Mouse (Mus musculus): ENCODE data around the gene Snx20. TPM values are rescaled to one million over a fixed set of nuclear protein-coding genes. Genes with fewer than 3 reads are reported as not detected.

Gene Snx20
- total and polyA plus RNA-seq, 3 experiments: 10.1 to 15.9 TPM; not detected in 1

DNA sequence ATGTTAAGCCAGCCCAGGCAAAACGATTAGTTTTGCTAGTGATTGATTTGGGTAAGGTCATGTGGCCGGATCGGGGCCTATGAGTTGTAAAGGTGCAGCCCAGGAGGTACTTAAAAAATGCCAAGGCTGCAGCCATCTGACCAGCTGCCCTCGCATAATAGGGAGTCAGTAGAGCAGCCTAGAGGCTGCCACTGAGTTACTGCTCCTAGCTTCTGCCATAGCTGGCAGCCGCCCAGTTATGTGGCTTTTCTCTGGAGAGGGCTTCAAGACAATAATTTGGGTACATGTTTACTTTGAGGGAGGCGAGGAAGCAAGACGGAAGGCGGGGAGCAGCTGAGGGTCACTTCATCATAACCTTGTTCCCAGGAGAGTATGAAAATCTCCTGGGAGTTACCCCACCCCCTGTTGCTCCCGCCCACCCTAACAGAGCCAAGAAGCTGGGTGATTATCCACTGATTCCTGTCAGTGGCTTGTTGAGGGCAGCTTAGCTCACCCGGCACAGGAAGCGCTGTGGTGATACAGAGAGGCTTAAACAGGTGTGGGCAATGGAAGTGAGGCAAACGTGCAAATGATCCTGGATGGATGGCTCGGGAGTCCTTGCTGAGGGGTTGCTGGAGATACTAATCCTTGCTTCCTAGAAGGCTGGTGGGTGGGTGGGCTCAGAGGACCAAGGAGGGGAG, 30.4 kb downstream of the Snx20 start:
- Histone ChIP-seq H3K27ac (ENCODE audit: control insufficient read depth, low read depth, low read length) (no peak overlapping the region), H3K9ac (ENCODE audit: control insufficient read depth, low read depth, low read length, poor library complexity, severe bottlenecking) (no peak overlapping the region), H3K79me2 (ENCODE audit: control insufficient read depth, insufficient read depth, low read length, poor library complexity) (no peaks in the 10 kb centered on the region), H3K27me3 (ENCODE audit: control insufficient read depth in 1 of 2, insufficient read depth in 2 of 2, low read length in 2 of 2) (no peaks in the 10 kb centered on the region), H3K4me1 (ENCODE audit: control insufficient read depth in 1 of 2, insufficient read depth in 2 of 2, low read length in 2 of 2) (no peaks in the 10 kb centered on the region), H3K9me3 (replicated peaks; ENCODE audit: insufficient read depth, low read length) (no peaks in the 10 kb centered on the region), H3K4me3 (ENCODE audit: control insufficient read depth in 1 of 2, insufficient read depth in 1 of 2, low read depth in 2 of 2, low read length in 2 of 2) (no peak overlapping the region), H3K36me3 (ENCODE audit: control insufficient read depth in 1 of 2, insufficient read depth in 2 of 2, low read length in 2 of 2) (no peaks in the 10 kb centered on the region)
- TF ChIP-seq TAL1 (IDR thresholded peaks at IDR 0.05; ENCODE audit: low read length): no peak
- TF ChIP-seq ZNF384 (IDR thresholded peaks at IDR 0.05; ENCODE audit: low read depth, low read length): no peak
- TF ChIP-seq NELFE (IDR thresholded peaks at IDR 0.05; ENCODE audit: low read depth, low read length): no peak
- TF ChIP-seq MAFK (IDR thresholded peaks at IDR 0.05; ENCODE audit: borderline replicate concordance, low read depth, low read length): no peak
- TF ChIP-seq MAZ (IDR thresholded peaks at IDR 0.05; ENCODE audit: low read depth, low read length): no peak
- no peak for TF ChIP-seq CHD1 (IDR thresholded peaks at IDR 0.05; ENCODE audit: low read depth, low read length)
- no peak for DNase-seq (ENCODE audit: low read depth, low spot score)

DNA sequence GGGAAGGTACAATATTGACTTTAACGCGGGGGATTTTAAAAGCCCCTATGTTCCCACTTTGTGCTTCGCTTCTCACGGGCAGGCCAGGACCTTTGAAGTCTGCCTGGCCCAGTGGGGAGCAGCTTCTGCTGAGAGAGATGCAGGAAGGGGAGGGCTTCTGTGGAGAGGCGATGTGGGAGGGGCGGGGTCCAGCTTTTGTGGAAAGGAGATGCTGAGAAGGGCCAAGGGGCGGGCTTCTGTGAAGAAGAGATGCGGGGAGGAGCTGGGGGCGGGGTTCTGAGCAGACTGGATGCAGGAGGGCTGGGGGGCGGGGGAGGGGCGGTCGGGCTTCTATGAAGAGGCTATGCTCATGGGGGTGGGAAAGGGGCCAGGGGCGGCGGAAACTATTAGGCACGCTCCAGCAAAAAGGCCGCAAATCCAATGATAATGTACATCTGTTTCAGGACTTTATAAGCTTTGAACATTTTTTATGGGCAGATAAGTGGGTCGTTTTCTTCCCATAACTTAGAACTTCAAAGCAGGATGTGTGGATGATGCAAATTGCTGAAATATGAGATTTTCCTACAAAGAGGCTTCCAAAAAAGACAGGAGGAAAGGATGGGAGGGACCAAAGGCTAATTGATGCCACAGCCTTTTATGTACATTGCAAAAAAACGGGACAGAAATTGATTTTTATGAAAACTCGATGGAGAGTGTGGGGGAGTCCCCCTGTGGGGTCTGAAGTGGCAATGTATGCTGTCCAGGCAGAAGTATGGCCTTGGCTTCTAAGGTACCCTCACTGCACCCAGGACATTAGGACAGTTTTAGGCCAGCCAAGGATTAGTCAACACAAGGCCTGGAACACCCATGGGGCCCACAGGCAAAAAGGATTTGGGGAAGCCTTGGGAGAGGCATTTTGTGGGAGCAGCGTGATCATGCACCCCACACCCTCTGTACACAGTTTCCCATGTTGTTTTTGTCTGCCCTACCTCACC, 31.6 kb downstream of the Snx20 start:
- no peaks in the 10 kb centered on the region for H3K27me3 ChIP-seq (ENCODE audit: control insufficient read depth in 1 of 2, insufficient read depth in 2 of 2, low read length in 2 of 2)
- no peaks in the 10 kb centered on the region for H3K9me3 ChIP-seq (replicated peaks; ENCODE audit: insufficient read depth, low read length)
- no peaks in the 10 kb centered on the region for H3K4me1 ChIP-seq (ENCODE audit: control insufficient read depth in 1 of 2, insufficient read depth in 2 of 2, low read length in 2 of 2)
- H3K79me2 ChIP-seq (ENCODE audit: control insufficient read depth, insufficient read depth, low read length, poor library complexity): no peaks in the 10 kb centered on the region
- H3K36me3 ChIP-seq (ENCODE audit: control insufficient read depth in 1 of 2, insufficient read depth in 2 of 2, low read length in 2 of 2): no peaks in the 10 kb centered on the region
- no peak for TF ChIP-seq MXI1 (IDR thresholded peaks at IDR 0.05; ENCODE audit: low read depth, low read length)
- TF ChIP-seq USF2 (IDR thresholded peaks at IDR 0.05; ENCODE audit: borderline replicate concordance in 1 of 2, insufficient read depth in 1 of 2, low read depth in 1 of 2, low read length in 2 of 2): no peak
- no peak for TF ChIP-seq MAZ (IDR thresholded peaks at IDR 0.05; ENCODE audit: low read depth, low read length)
- no peak for TF ChIP-seq CHD1 (IDR thresholded peaks at IDR 0.05; ENCODE audit: low read depth, low read length)
- no peak for TF ChIP-seq KAT2A (conservative IDR thresholded peaks at IDR 0.05; ENCODE audit: low read depth, low read length)
- no peak for TF ChIP-seq EP300 (IDR thresholded peaks at IDR 0.05; ENCODE audit: low read depth in 1 of 2, low read length in 2 of 2)
- no peak for TF ChIP-seq TCF12 (IDR thresholded peaks at IDR 0.05; ENCODE audit: low read depth, low read length)
- TF ChIP-seq NRF1 (IDR thresholded peaks at IDR 0.05; ENCODE audit: insufficient read depth, low read depth, low read length, poor library complexity, severe bottlenecking): no peak
- no peak for TF ChIP-seq USF1 (IDR thresholded peaks at IDR 0.05; ENCODE audit: low read depth, low read length)
- TF ChIP-seq NELFE (IDR thresholded peaks at IDR 0.05; ENCODE audit: low read depth, low read length): no peak
- no peak for TF ChIP-seq MAFK (IDR thresholded peaks at IDR 0.05; ENCODE audit: borderline replicate concordance, low read depth, low read length)
- TF ChIP-seq ZMIZ1 (IDR thresholded peaks at IDR 0.05; ENCODE audit: low read depth, low read length): no peak
- TF ChIP-seq TAL1 (IDR thresholded peaks at IDR 0.05; ENCODE audit: low read length): no peak
- no peak for TF ChIP-seq HCFC1 (IDR thresholded peaks at IDR 0.05; ENCODE audit: low read depth, low read length)
- no peak for TF ChIP-seq SMC3 (IDR thresholded peaks at IDR 0.05; ENCODE audit: low read depth, low read length)
- no peak for TF ChIP-seq CTCF (IDR thresholded peaks at IDR 0.05 in 2 of 3, conservative IDR thresholded peaks at IDR 0.05 in 1 of 3; ENCODE audit: control insufficient read depth in 1 of 3, insufficient read depth in 1 of 3, low read depth in 2 of 3, low read length in 3 of 3, poor library complexity in 1 of 3, severe bottlenecking in 1 of 3)
- no peak for TF ChIP-seq ETS1 (IDR thresholded peaks at IDR 0.05; ENCODE audit: low read depth, low read length)
- no peak for DNase-seq (ENCODE audit: low read depth, low spot score)
- no peak overlapping the region for H3K4me3 ChIP-seq (ENCODE audit: control insufficient read depth in 1 of 2, insufficient read depth in 1 of 2, low read depth in 2 of 2, low read length in 2 of 2)
- no peak overlapping the region for H3K27ac ChIP-seq (ENCODE audit: control insufficient read depth, low read depth, low read length)
- H3K9ac ChIP-seq (ENCODE audit: control insufficient read depth, low read depth, low read length, poor library complexity, severe bottlenecking): no peak overlapping the region

All from MEL (cell line).